Mouse (Mus musculus): ENCODE data around the gene St6galnac6.

GRCm38 (mm10) chr2:32572196-32572595, 27.3 kb upstream of the St6galnac6 start:
- TF ChIP-seq CTCF (IDR thresholded peaks at IDR 0.05 in 2 of 3, conservative IDR thresholded peaks at IDR 0.05 in 1 of 3; ENCODE audit: control insufficient read depth in 1 of 3, insufficient read depth in 1 of 3, low read depth in 2 of 3, low read length in 3 of 3, poor library complexity in 1 of 3, severe bottlenecking in 1 of 3): no peak
- TF ChIP-seq JUND (IDR thresholded peaks at IDR 0.05; ENCODE audit: low read depth, low read length): no peak
- no peak for TF ChIP-seq RCOR1 (IDR thresholded peaks at IDR 0.05; ENCODE audit: low read depth, low read length)
- no peak for TF ChIP-seq ETS1 (IDR thresholded peaks at IDR 0.05; ENCODE audit: low read depth, low read length)
- TF ChIP-seq MYB (IDR thresholded peaks at IDR 0.05; ENCODE audit: low read depth, low read length): no peak
- TF ChIP-seq USF1 (IDR thresholded peaks at IDR 0.05; ENCODE audit: low read depth, low read length): no peak
- TF ChIP-seq CHD2 (IDR thresholded peaks at IDR 0.05; ENCODE audit: low read length): no peak
- no peak for TF ChIP-seq POLR2A (IDR thresholded peaks at IDR 0.05; ENCODE audit: control insufficient read depth in 1 of 2, insufficient read depth in 1 of 2, low read depth in 1 of 2, low read length in 2 of 2, poor library complexity in 1 of 2)
- TF ChIP-seq GABPA (IDR thresholded peaks at IDR 0.05; ENCODE audit: low read depth, low read length): no peak
- no peak for TF ChIP-seq SMC3 (IDR thresholded peaks at IDR 0.05; ENCODE audit: low read depth, low read length)
- no peak for TF ChIP-seq ZNF384 (IDR thresholded peaks at IDR 0.05; ENCODE audit: low read depth, low read length)
- no peak for TF ChIP-seq TCF12 (IDR thresholded peaks at IDR 0.05; ENCODE audit: low read depth, low read length)
- TF ChIP-seq MYC (IDR thresholded peaks at IDR 0.05; ENCODE audit: low read depth, low read length): no peak

All from MEL (cell line).